Mouse (Mus musculus) heart, embryonic 16.5 days (tissue): Measurements from ENCODE around the gene BC024978. TPM values are rescaled to one million over a fixed set of nuclear protein-coding genes. Genes with fewer than 3 reads are reported as not detected.
A peak's percentile ranks its signal among the peaks of the same experiment; 100 is the strongest.

ENCODE experiments used
- ATAC-seq: fragments of 200-750 bp; cut with Nextera tagmentation; replicated peaks from 2 replicates; pipeline ENCODE4 v1.8.0; 2017; ENCODE audit warnings: moderate number of reproducible peaks; ENCODE audit not compliant: insufficient read depth, low FRiP score; ENCODE audit errors: extremely low read depth
- H3K27ac ChIP-seq: fragments of 300-500 bp; sonication (generic); 2 replicates; pipeline ENCODE4 v1.5.1; 2014; ENCODE audit warnings: mild to moderate bottlenecking, low read length, control low read depth, moderate library complexity
- H3K27me3 ChIP-seq: fragments of 300-500 bp; sonication (generic); 2 replicates; pipeline ENCODE4 v1.6.1; 2014; ENCODE audit warnings: low read length, mixed read lengths; ENCODE audit not compliant: control insufficient read depth, insufficient read depth
- H3K36me3 ChIP-seq: fragments of 300-500 bp; sonication (generic); 2 replicates; pipeline ENCODE4 v1.6.1; 2014; ENCODE audit not compliant: control insufficient read depth, insufficient read depth
- H3K4me1 ChIP-seq: fragments of 300-500 bp; sonication (generic); 2 replicates; pipeline ENCODE4 v1.6.1; 2014; ENCODE audit warnings: low read length, mixed read lengths; ENCODE audit not compliant: control insufficient read depth, insufficient read depth
- H3K4me2 ChIP-seq: fragments of 300-500 bp; sonication (generic); 2 replicates; pipeline ENCODE4 v1.6.1; 2014; ENCODE audit warnings: low read depth, mild to moderate bottlenecking, control low read depth, low read length
- H3K4me3 ChIP-seq: fragments of 300-500 bp; sonication (generic); 2 replicates; pipeline ENCODE4 v1.5.1; 2014; ENCODE audit warnings: mild to moderate bottlenecking, control low read depth, low read length
- H3K9ac ChIP-seq: fragments of 300-500 bp; sonication (generic); 2 replicates; pipeline ENCODE4 v1.6.1; 2014; ENCODE audit warnings: low read length, control low read depth
- H3K9me3 ChIP-seq: fragments of 300-500 bp; sonication (generic); replicated peaks from 2 replicates; pipeline ENCODE4 v1.6.1; 2016; ENCODE audit warnings: low read length; ENCODE audit not compliant: control insufficient read depth
- WGBS: fragments of 180-500 bp; shearing (Covaris S2); extraction: QIAGEN DNeasy Blood & Tissue Kit; methylation state at CpG from one replicate; pipeline ENCODE4 v1.1.7; 2014; 5-methylcytosine and 5-hydroxymethylcytosine counted together
- microRNA counts: library from miRNA; unstranded; fragments of <30 nt; microRNA quantifications from one replicate; lab custom pipeline; 2016
- microRNA-seq: library from miRNA; unstranded; fragments of <30 nt; microRNA quantifications from one replicate; pipeline ENCODE4, GENCODE M21; 2017
- polyA plus RNA-seq: library from polyadenylated mRNA; unstranded; fragments of >200 nt; fragmentation: Nextera tagmentation; extraction: Ambion mirVana; gene quantifications from 2 replicates; pipeline ENCODE4 v1.2.1, GENCODE M21; 2015

The BC024978 gene
- polyA plus RNA-seq, 1 experiment from 2014 or later, result 2.6 TPM

GRCm38 (mm10) chr7:27257852-27258204 is 62.2 kb downstream of the BC024978 start:
- Histone ChIP-seq H3K9ac (peak overlapping the region; percentile 71), H3K36me3 (peaks cover 3% of the 10 kb centered on the region; the same call in 1 of the 2 replicates), H3K9me3 (no peaks in the 10 kb centered on the region), H3K27ac (peak overlapping the region; percentile 84), H3K4me2 (peak overlapping the region; percentile 92), H3K27me3 (no peaks in the 10 kb centered on the region), H3K4me1 (peaks cover 21% of the 10 kb centered on the region), H3K4me3 (peak overlapping the region; percentile 71)
- 3% methylated on average over 5 of the region's 6 CpGs for WGBS
- 0 out of 2 replicates have a peak, but pooled peaks have one; percentile 1 for ATAC-seq

GRCm38 (mm10) chr7:27258205-27258899 is 62.8 kb downstream of the BC024978 start, which contains the start of gene Numbl:
Gene Numbl, plus strand, starts transcription at chr7:27258433.
- H3K9ac ChIP-seq, result peak within 1 kb of the TSS; percentile 82
- H3K27ac ChIP-seq, result peak within 1 kb of the TSS; percentile 84
- WGBS, result under 1% methylated on average over 47 of the region's 47 CpGs
- peaks cover 21% of the 10 kb centered on the region for H3K4me1 ChIP-seq
- no peaks in the 10 kb centered on the region for H3K27me3 ChIP-seq
- peak within 1 kb of the TSS; percentile 92 for H3K4me2 ChIP-seq
- H3K36me3 ChIP-seq, result peaks cover 3% of the 10 kb centered on the region; the same call in 1 of the 2 replicates
- peak; percentile 82 for ATAC-seq
- H3K9me3 ChIP-seq, result no peaks in the 10 kb centered on the region
- peak within 1 kb of the TSS; percentile 71 for H3K4me3 ChIP-seq

GRCm38 (mm10) chr7:27259271-27259721 is 63.7 kb downstream of the BC024978 start:
- Histone ChIP-seq H3K4me2 (peak overlapping the region; percentile 92), H3K9ac (peak overlapping the region; percentile 82), H3K4me1 (peaks cover 21% of the 10 kb centered on the region), H3K27me3 (no peaks in the 10 kb centered on the region), H3K9me3 (no peaks in the 10 kb centered on the region), H3K36me3 (peaks cover 3% of the 10 kb centered on the region; the same call in 1 of the 2 replicates), H3K4me3 (peak overlapping the region; percentile 71), H3K27ac (peak overlapping the region; percentile 49)
- no peak for ATAC-seq
- 11% methylated on average over 9 of the region's 9 CpGs for WGBS

GRCm38 (mm10) chr7:27259771-27260170 is 64.2 kb downstream of the BC024978 start:
- ATAC-seq, result no peak
- Histone ChIP-seq H3K27ac (no peak overlapping the region), H3K9me3 (no peaks in the 10 kb centered on the region), H3K36me3 (peaks cover 3% of the 10 kb centered on the region; the same call in 1 of the 2 replicates), H3K4me3 (peak overlapping the region; percentile 71), H3K9ac (peak overlapping the region; percentile 82), H3K4me1 (peaks cover 21% of the 10 kb centered on the region), H3K27me3 (no peaks in the 10 kb centered on the region), H3K4me2 (peak overlapping the region; percentile 92)
- 39% methylated on average over 5 of the region's 5 CpGs for WGBS

MicroRNA genes within 50 kb of the gene (microRNA counts, 519-probe panel; counts per million panel counts)
- 293 counts per million, percentile 1 among the panel's probes with 10 or more counts for microRNA mmu-miR-1191 (lab: Ali Mortazavi, UCI)

Small RNAs within 50 kb of the gene (microRNA-seq; reads per million reads assigned to microRNA genes)
- gene Mir1191, result 4.5 reads per million, percentile 17 among the genes with 10 or more reads in this experiment
- not detected for gene Mir3101

Other genes starting within 250 kb of the BC024978 start
- not detected in 2 replicates for gene Cyp2a12, start 166.7 kb upstream of the BC024978 start, polyA plus RNA-seq
- gene Cyp2f2, start 75.9 kb upstream of the BC024978 start, polyA plus RNA-seq, result 12.8 and 18.0 TPM in 2 replicates
- 0.08 TPM in 1 of 2 replicates, not detected in the other for gene Cyp2t4, start 42.1 kb upstream of the BC024978 start, polyA plus RNA-seq
- 48.4 and 55.3 TPM in 2 replicates for gene Egln2, start 29.0 kb upstream of the BC024978 start, polyA plus RNA-seq
- gene Rab4b, start 16.9 kb upstream of the BC024978 start, polyA plus RNA-seq, result 48.1 and 51.0 TPM in 2 replicates
- gene Gm21983, start 14.7 kb upstream of the BC024978 start, polyA plus RNA-seq, result not detected in 2 replicates
- gene Mia, start 14.6 kb upstream of the BC024978 start, polyA plus RNA-seq, result 5.0 and 11.6 TPM in 2 replicates
- gene Snrpa, start 490 bp downstream of the BC024978 start, polyA plus RNA-seq, result 146 and 165 TPM in 2 replicates
- gene Itpkc, start 32.9 kb downstream of the BC024978 start, polyA plus RNA-seq, result 2.5 and 3.4 TPM in 2 replicates
- 15.3 and 15.9 TPM in 2 replicates for gene Coq8b, start 37.2 kb downstream of the BC024978 start, polyA plus RNA-seq
- 8.7 and 10.2 TPM in 2 replicates for gene Numbl, start 62.7 kb downstream of the BC024978 start, polyA plus RNA-seq
- 63.5 and 86.0 TPM in 2 replicates for gene Ltbp4, start 141.9 kb downstream of the BC024978 start, polyA plus RNA-seq
- 22.3 and 24.1 TPM in 2 replicates for gene Shkbp1, start 160.2 kb downstream of the BC024978 start, polyA plus RNA-seq
- 0.46 TPM in 1 of 2 replicates, not detected in the other for gene Gm20479, start 161.6 kb downstream of the BC024978 start, polyA plus RNA-seq